Mouse (Mus musculus): ENCODE data around the gene Hrk. TPM values are rescaled to one million over a fixed set of nuclear protein-coding genes. Genes with fewer than 3 reads are reported as not detected.

The Hrk gene
- 2.7 and 4.8 TPM in 2 replicates for polyA plus RNA-seq (2021; fragmentation: Nextera tagmentation)
- long read RNA-seq, experiment 1, full-length matches to known transcripts = 6 of 18 reads
- long read RNA-seq, experiment 1, partial matches to known transcripts = 0 of 18 reads
- long read RNA-seq, experiment 1, other reads (novel, unspliced or antisense) = 12 of 18 reads
- long read RNA-seq, experiment 2, partial matches to known transcripts = 0 of 8 reads
- long read RNA-seq, experiment 2, other reads (novel, unspliced or antisense) = 8 of 8 reads

DNA sequence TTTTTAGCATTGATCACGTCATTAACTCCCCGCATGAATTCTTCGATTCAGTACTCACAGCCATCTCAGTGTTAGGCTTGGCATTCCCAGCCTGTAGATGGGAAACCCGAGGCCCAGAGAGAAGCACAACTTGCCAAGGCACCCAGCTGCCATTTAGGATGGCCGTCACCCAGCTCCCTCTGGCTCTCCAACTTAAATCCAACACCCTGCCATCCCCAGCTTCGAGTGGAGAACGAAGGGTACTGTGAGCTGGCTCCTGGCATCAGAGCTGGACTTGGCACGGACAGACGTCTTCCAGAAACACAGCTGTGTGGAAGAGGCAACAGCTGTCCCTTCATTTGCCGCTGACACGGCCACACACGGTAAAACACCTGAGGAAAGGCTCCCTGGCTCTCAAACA is at the start of gene Hrk:
Hrk (plus strand) TSS at position 68 of the 400 bp plus-strand sequence.

DNA sequence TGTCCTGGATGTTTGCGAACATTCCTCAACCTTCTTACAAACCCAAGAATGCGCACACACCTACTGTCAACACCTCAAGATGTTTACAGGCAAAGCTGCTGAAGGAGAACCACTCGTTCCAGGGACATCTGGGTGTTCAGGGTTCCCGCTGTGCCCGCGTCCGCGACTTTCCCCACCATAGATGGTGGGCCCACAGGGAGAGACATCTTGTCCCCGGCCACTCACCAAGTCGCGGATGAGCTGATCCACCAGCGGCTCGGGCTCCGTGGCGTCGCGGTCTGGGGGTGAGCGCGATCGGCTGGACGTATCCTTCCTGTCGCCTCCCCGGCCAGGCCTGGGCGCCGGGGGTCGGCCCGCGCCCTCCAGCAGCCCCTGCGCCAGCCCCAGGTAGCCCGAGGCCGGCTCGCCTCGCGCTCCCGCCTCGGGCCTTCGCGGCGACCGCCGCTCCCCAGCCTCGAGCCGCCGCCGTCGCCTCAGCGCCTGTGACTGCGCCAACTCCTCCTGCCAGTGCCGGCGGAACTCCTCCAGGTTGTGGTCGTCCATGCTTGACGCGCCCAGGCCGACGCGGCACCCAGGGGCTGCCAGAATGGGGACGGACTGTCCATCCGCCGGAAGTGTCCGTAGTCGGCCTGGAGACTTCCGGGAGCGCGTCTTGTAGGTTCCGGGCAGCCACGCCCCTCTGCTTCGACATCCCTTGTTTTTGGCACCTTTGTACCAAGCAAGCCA is 9.4 kb upstream of the Hrk start, which contains the start of gene Fbxw8:
Fbxw8 (minus strand) TSS at position 626 of the 726 bp plus-strand sequence.

Other genes with a start within 250 kb of the Hrk start
- 45.4 TPM in 2 replicates for gene Fbxo21, start 187.9 kb upstream of the Hrk start, polyA plus RNA-seq (2021; fragmentation: Nextera tagmentation)
- 263 and 284 TPM in 2 replicates for gene Tesc, start 136.9 kb upstream of the Hrk start, polyA plus RNA-seq (2021; fragmentation: Nextera tagmentation)
- 2.7 and 3.1 TPM in 2 replicates for gene Fbxw8, start 9.2 kb upstream of the Hrk start, polyA plus RNA-seq (2021; fragmentation: Nextera tagmentation)
- gene Rnft2, start 80.5 kb downstream of the Hrk start, polyA plus RNA-seq (2021; fragmentation: Nextera tagmentation) = 23.3 and 27.5 TPM in 2 replicates
- 5.0 and 5.2 TPM in 2 replicates for gene 2410131K14Rik, start 80.6 kb downstream of the Hrk start, polyA plus RNA-seq (2021; fragmentation: Nextera tagmentation)

Measured in left cerebral cortex, adult 6 months (tissue).